Mouse (Mus musculus) midbrain, embryonic 11.5 days (tissue): Measurements from ENCODE around the gene Bicdl2. TPM values are rescaled to one million over a fixed set of nuclear protein-coding genes. Genes with fewer than 3 reads are reported as not detected.
A peak's percentile ranks its signal among the peaks of the same experiment; 100 is the strongest.

Experiments used
- ATAC-seq: fragments of 200-750 bp; cut with Nextera tagmentation; 2 replicates; pipeline ENCODE4 v1.8.0; 2017; ENCODE audit warnings: moderate TSS enrichment, moderate library complexity; ENCODE audit not compliant: low FRiP score
- DNase-seq: peaks from one replicate; pipeline ENCODE4 v3.0.0; 2015; ENCODE audit warnings: low spot score; ENCODE audit errors: missing footprints
- H3K27ac ChIP-seq: fragments of 300-500 bp; sonication (generic); 2 replicates; pipeline ENCODE4 v1.5.1; 2014; ENCODE audit warnings: low read depth, low read length
- H3K27me3 ChIP-seq: fragments of 300-500 bp; sonication (generic); 2 replicates; pipeline ENCODE4 v1.6.1; 2014; ENCODE audit warnings: mild to moderate bottlenecking, low read length, moderate library complexity, mixed read lengths; ENCODE audit not compliant: control insufficient read depth, insufficient read depth
- H3K36me3 ChIP-seq: fragments of 300-500 bp; sonication (generic); 2 replicates; pipeline ENCODE4 v1.6.1; 2014; ENCODE audit warnings: mild to moderate bottlenecking, low read length, moderate library complexity, mixed read lengths; ENCODE audit not compliant: control insufficient read depth, insufficient read depth
- H3K4me1 ChIP-seq: fragments of 300-500 bp; sonication (generic); 2 replicates; pipeline ENCODE4 v1.6.1; 2014; ENCODE audit warnings: low read length; ENCODE audit not compliant: control insufficient read depth, insufficient read depth
- H3K4me2 ChIP-seq: fragments of 300-500 bp; sonication (generic); 2 replicates; pipeline ENCODE4 v1.6.1; 2014; ENCODE audit warnings: mild to moderate bottlenecking, moderate library complexity
- H3K4me3 ChIP-seq: fragments of 300-500 bp; sonication (generic); 2 replicates; pipeline ENCODE4 v1.5.1; 2014; ENCODE audit warnings: low read depth, low read length
- H3K9ac ChIP-seq: fragments of 300-500 bp; sonication (generic); 2 replicates; pipeline ENCODE4 v1.6.1; 2014; ENCODE audit warnings: low read length
- H3K9me3 ChIP-seq: fragments of 300-500 bp; sonication (generic); 2 replicates; pipeline ENCODE4 v1.6.1; 2016; ENCODE audit warnings: low read length; ENCODE audit not compliant: control insufficient read depth
- WGBS: fragments of 180-500 bp; shearing (Covaris S2); extraction: QIAGEN DNeasy Blood & Tissue Kit; methylation state at CpG from one replicate; pipeline ENCODE4 v1.1.7; 2014; 5-methylcytosine and 5-hydroxymethylcytosine counted together
- polyA plus RNA-seq: library from polyadenylated mRNA; unstranded; fragments of >200 nt; fragmentation: Nextera tagmentation; extraction: Ambion mirVana; gene quantifications from 2 replicates; pipeline ENCODE4 v1.2.1, GENCODE M21; 2014

Bicdl2 gene
- polyA plus RNA-seq: 0.14 and 0.19 TPM in 2 replicates

DNA sequence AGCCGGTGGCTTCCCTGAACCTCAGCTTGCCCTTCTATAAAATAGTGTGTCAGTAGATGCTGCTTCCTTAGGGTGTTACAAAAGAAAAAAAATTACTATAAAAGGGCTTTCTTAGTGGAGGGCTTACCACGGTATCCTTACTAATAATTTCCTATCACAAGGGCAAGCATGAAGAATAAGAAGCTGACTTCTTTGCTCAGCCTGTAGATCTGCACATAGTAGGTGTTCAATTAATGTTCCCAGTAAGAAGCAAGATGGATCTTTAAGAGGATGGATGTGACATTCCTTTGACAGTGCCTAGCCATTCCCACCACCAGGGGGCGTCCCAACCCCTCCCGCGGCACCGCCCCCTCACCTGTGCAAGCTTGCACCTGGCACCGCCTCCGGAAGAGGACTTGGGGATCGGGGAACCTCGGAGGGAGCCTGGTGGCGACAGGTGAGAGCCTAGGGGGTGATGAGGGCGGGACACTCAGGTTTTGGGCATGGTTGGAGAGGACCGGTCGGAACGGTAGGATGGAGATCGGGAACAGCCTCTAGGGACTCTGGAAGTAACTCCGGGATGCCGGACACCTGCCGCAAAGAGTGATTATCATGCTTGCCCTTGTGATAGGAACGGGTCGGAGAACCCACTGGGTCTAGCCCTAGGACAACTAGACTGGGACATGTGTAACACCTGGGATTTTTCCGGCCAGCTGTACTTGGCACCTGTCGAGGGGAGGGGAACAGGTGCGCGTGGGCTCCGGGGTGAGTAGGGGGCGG, at the start of gene Bicdl2:
Gene Bicdl2, plus strand, starts transcription at position 390 of the 759 bp plus-strand sequence.
- ATAC-seq (no peak), DNase-seq (no peak)
- Histone ChIP-seq H3K27me3 (peaks cover 24% of the 10 kb centered on the region), H3K9ac (no peak within 1 kb of the TSS), H3K4me3 (no peak within 1 kb of the TSS), H3K36me3 (no peaks in the 10 kb centered on the region), H3K27ac (no peak within 1 kb of the TSS), H3K4me2 (no peak within 1 kb of the TSS), H3K4me1 (no peaks in the 10 kb centered on the region), H3K9me3 (no peaks in the 10 kb centered on the region)
- WGBS: 8% methylated on average over 27 of the region's 27 CpGs

- Histone ChIP-seq H3K9ac (no peak overlapping the region), H3K36me3 (no peaks in the 10 kb centered on the region), H3K27ac (no peak overlapping the region), H3K4me1 (no peaks in the 10 kb centered on the region), H3K9me3 (no peaks in the 10 kb centered on the region), H3K4me2 (no peak overlapping the region), H3K27me3 (no peaks in the 10 kb centered on the region), H3K4me3 (no peak overlapping the region)
- DNase-seq: no peak
- ATAC-seq: no peak
- 62% methylated on average over 9 of the region's 9 CpGs for WGBS
Observed at GRCm38 (mm10) chr17:23617087-23617486, 43.2 kb upstream of the Bicdl2 start.

GRCm38 (mm10) chr17:23620351-23620750, 40.0 kb upstream of the Bicdl2 start:
- 87% methylated on average over 7 of the region's 7 CpGs for WGBS
- Histone ChIP-seq H3K27ac (no peak overlapping the region), H3K9me3 (no peaks in the 10 kb centered on the region), H3K4me2 (no peak overlapping the region), H3K4me3 (no peak overlapping the region), H3K4me1 (no peaks in the 10 kb centered on the region), H3K27me3 (no peaks in the 10 kb centered on the region), H3K36me3 (no peaks in the 10 kb centered on the region), H3K9ac (no peak overlapping the region)
- DNase-seq: no peak
- no peak for ATAC-seq

DNA sequence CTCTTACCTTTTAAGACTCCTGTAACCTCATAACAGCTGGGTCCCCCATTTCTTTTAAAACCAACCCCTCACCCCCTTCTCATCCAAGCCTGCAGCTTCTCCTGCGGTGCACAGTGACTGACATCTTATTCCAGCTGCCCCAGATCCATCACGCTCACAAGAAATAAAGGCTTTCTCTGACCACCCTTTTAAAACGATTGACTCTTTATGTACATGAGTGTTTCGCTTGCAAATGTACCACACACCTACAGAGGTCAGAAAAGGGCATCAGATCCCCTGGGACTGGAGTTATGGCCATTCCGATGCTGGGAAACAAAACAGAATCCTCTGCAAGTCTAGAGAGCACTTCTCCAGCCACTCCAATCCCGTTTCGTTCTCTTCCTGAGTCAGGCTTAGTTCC, 32.5 kb upstream of the Bicdl2 start:
- ATAC-seq: no peak
- no peak overlapping the region for H3K27ac ChIP-seq
- 33% methylated on average over 7 of the region's 7 CpGs for WGBS
- H3K4me1 ChIP-seq: no peaks in the 10 kb centered on the region
- no peak overlapping the region for H3K9ac ChIP-seq
- H3K36me3 ChIP-seq: no peaks in the 10 kb centered on the region
- no peak overlapping the region for H3K4me3 ChIP-seq
- no peaks in the 10 kb centered on the region for H3K9me3 ChIP-seq
- DNase-seq: no peak
- no peak overlapping the region for H3K4me2 ChIP-seq
- H3K27me3 ChIP-seq: no peaks in the 10 kb centered on the region; the same call in 1 of the 2 replicates

GRCm38 (mm10) chr17:23630195-23631020, 29.9 kb upstream of the Bicdl2 start:
- Histone ChIP-seq H3K4me1 (no peaks in the 10 kb centered on the region), H3K9ac (no peak overlapping the region), H3K4me2 (peak overlapping the region; percentile 32), H3K27me3 (no peaks in the 10 kb centered on the region; the same call in 1 of the 2 replicates), H3K9me3 (no peaks in the 10 kb centered on the region), H3K4me3 (peak overlapping the region; percentile 2; the same call in 1 of the 2 replicates), H3K27ac (no peak overlapping the region), H3K36me3 (no peaks in the 10 kb centered on the region)
- peak; percentile 92 for DNase-seq
- 20% methylated on average over 22 of the region's 22 CpGs for WGBS
- peak; percentile 86 for ATAC-seq

- peak; percentile 12 for ATAC-seq
- H3K27me3 ChIP-seq: no peaks in the 10 kb centered on the region; the same call in 1 of the 2 replicates
- H3K9me3 ChIP-seq: no peaks in the 10 kb centered on the region
- H3K4me1 ChIP-seq: no peaks in the 10 kb centered on the region
- no peaks in the 10 kb centered on the region for H3K36me3 ChIP-seq
- H3K4me3 ChIP-seq: no peak overlapping the region
- 88% methylated on average over 8 of the region's 8 CpGs for WGBS
- H3K27ac ChIP-seq: no peak overlapping the region
- DNase-seq: no peak
- no peak overlapping the region for H3K9ac ChIP-seq
- no peak overlapping the region for H3K4me2 ChIP-seq
Observed at GRCm38 (mm10) chr17:23631241-23631640, 29.1 kb upstream of the Bicdl2 start.

DNA sequence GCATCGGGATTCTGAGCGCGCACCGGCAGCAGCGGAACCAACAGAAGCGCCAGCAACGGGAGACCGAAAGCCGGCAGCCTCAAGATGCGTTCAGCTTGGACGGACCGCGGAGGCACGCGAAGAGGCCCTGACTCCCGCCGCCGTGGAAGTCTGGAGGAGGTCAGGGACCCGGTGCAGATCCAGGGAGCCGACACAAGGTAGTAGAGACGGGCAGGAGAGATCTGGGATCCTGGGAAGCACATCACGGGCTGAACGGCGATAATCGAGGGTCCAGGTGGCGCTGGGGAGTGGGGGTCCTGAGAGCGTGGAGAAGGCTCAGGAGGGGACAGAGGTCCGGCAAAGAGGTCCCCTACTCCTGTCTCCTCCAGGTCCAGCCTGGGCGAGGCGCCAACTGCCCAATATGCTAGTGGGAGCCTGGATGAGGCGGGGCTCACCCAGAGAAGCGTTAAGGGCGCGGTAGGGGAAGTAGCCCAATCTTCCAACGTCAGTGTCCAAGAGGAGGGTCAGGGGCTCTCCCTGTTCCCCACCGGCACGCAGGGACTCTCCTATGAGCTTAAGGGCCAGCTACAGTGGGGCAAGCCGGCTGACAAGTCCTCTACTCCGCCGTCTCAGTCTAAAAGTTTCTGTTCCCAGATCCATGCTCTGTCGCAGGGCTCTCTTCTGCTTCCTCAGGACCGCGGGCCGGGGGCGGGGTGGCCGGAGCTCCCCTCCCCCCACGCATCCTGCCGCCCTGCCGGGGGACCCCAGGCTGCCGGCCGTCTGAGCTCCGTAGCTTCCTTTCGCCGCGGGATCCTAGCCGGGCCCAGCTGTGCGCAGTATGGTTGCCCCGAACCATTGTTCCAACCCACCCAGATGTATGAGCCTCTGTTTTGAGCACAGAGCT, 15.5 kb upstream of the Bicdl2 start, which contains the start of gene Mmp25:
Gene Mmp25, minus strand, starts transcription at position 665 of the 883 bp plus-strand sequence.
- peak within 1 kb of the TSS; percentile 37 for H3K4me3 ChIP-seq
- H3K4me1 ChIP-seq: peaks cover 3% of the 10 kb centered on the region
- no peaks in the 10 kb centered on the region for H3K36me3 ChIP-seq
- peak within 1 kb of the TSS; percentile 54 for H3K9ac ChIP-seq
- peaks cover 11% of the 10 kb centered on the region for H3K27me3 ChIP-seq
- peak; percentile 66; the same call in 1 of the 2 replicates for ATAC-seq
- under 1% methylated on average over 56 of the region's 58 CpGs for WGBS
- H3K4me2 ChIP-seq: peak within 1 kb of the TSS; percentile 76
- DNase-seq: peak; percentile 93
- H3K9me3 ChIP-seq: no peaks in the 10 kb centered on the region
- H3K27ac ChIP-seq: no peak within 1 kb of the TSS

DNA sequence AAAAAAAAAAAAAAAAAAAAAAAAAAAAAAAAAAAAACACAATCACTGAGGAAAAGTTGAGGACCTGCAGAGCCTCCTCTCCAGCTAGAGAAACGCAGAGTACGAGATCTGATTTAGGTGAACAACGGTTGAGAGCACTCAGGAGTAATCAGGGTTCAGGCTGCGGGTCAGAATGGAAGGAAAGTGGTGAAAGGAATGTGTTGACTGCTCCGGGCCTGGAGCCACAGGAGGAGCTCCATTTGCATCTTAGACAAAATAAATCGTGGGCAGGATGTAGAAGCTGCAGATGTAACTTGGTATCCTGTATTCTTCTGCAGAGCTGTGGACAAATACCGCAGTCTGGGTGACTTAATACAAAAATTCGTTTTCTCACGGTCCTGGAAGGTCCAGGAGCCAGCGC, 14.4 kb upstream of the Bicdl2 start:
- DNase-seq: peak; percentile 90
- Histone ChIP-seq H3K27ac (no peak overlapping the region), H3K27me3 (peaks cover 11% of the 10 kb centered on the region), H3K9me3 (no peaks in the 10 kb centered on the region), H3K36me3 (no peaks in the 10 kb centered on the region), H3K4me2 (no peak overlapping the region), H3K9ac (no peak overlapping the region), H3K4me3 (no peak overlapping the region), H3K4me1 (peaks cover 3% of the 10 kb centered on the region)
- no peak for ATAC-seq
- WGBS: 30% methylated on average over 10 of the region's 10 CpGs
